Mouse (Mus musculus): ENCODE data around the gene Serinc5.

DNA sequence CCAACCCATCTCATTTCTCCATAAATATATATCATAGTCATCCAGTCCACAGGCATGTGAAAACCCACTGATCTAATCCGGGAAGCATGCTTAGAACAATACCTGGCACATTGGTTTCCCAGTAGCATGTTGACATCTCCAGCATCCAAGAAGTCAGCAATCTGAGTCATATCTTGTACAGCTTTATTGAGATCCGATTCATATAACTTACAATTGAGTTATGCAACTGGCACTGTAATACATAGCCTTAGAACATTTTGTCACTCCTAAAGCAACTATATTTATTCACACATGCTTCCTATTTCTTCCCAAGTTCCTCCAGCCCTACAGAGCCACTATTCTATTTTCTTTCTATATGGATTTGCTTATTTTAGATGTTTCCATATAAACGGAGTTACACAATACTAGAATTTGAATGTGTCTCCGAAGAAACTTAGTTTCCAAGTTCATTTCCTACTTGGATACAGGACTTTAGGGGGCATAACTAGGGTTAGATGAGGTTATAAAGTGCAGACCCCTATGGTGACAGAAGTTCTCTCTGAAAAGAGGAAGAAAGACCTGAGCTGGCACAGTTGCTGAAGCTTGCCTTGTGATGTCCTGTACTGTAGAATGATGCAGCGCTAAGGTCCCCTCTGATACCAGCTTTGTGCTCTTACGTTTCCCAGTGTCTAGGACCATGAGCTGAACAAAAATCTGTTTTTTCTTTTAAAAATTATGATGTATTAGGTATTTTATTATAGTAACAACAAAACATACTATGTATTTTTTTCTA is 57.5 kb downstream of the Serinc5 start:
- TF ChIP-seq CTCF (IDR thresholded peaks at IDR 0.05; ENCODE audit: low read depth) (no peak), EP300 (IDR thresholded peaks at IDR 0.05; ENCODE audit: low read depth) (no peak)

Data from liver, postnatal 0 days (tissue).